Mouse (Mus musculus) adrenal gland, postnatal 0 days (tissue): ENCODE results near the gene Lgi2. TPM values are rescaled to one million over a fixed set of nuclear protein-coding genes. Genes with fewer than 3 reads are reported as not detected.

ENCODE experiments used
- polyA plus RNA-seq: library from polyadenylated mRNA; unstranded; fragments of >200 nt; fragmentation: Nextera tagmentation; extraction: Ambion mirVana; gene quantifications from 2 replicates; pipeline ENCODE4 v1.2.1, GENCODE M21; 2015

Gene Lgi2
- polyA plus RNA-seq: 2.0 and 2.7 TPM in 2 replicates

GRCm38 (mm10) chr5:52565813-52566531 is at the start of gene Lgi2:
Gene Lgi2, minus strand, starts transcription at chr5:52566462.

Other genes with a start within 250 kb of the Lgi2 start
- 20.0 and 46.3 TPM in 2 replicates for gene Sod3, start 202.7 kb downstream of the Lgi2 start, polyA plus RNA-seq
- 2.7 and 3.8 TPM in 2 replicates for gene Ccdc149, start 94.9 kb downstream of the Lgi2 start, polyA plus RNA-seq
- 3.8 and 5.4 TPM in 2 replicates for gene Sepsecs, start 103.2 kb upstream of the Lgi2 start, polyA plus RNA-seq
- gene Pi4k2b, start 175.1 kb upstream of the Lgi2 start, polyA plus RNA-seq: 9.3 and 12.2 TPM in 2 replicates
- gene Zcchc4, start 208.9 kb upstream of the Lgi2 start, polyA plus RNA-seq: 8.7 and 12.4 TPM in 2 replicates